Mouse (Mus musculus) heart, embryonic 11.5 days (tissue): Measurements from ENCODE around the gene Pgpep1. TPM values are rescaled to one million over a fixed set of nuclear protein-coding genes. Genes with fewer than 3 reads are reported as not detected.

Experiments
- ATAC-seq: fragments of 200-750 bp; cut with Nextera tagmentation; replicated peaks from 2 replicates; pipeline ENCODE4 v1.8.0; 2017; ENCODE audit warnings: moderate library complexity; ENCODE audit not compliant: insufficient number of reproducible peaks, low FRiP score, low TSS enrichment
- H3K27ac ChIP-seq: fragments of 300-500 bp; sonication (generic); 2 replicates; pipeline ENCODE4 v1.5.1; 2014; ENCODE audit warnings: mild to moderate bottlenecking, low read depth, low read length
- H3K27me3 ChIP-seq: fragments of 300-500 bp; sonication (generic); 2 replicates; pipeline ENCODE4 v1.6.1; 2014; ENCODE audit warnings: mild to moderate bottlenecking, low read length, mixed read lengths; ENCODE audit not compliant: control insufficient read depth, insufficient read depth
- H3K36me3 ChIP-seq: fragments of 300-500 bp; sonication (generic); 2 replicates; pipeline ENCODE4 v1.6.1; 2014; ENCODE audit warnings: mild to moderate bottlenecking, low read length, moderate library complexity, mixed read lengths; ENCODE audit not compliant: control insufficient read depth, insufficient read depth
- H3K4me1 ChIP-seq: fragments of 300-500 bp; sonication (generic); 2 replicates; pipeline ENCODE4 v1.6.1; 2014; ENCODE audit warnings: low read length; ENCODE audit not compliant: control insufficient read depth, insufficient read depth
- H3K4me2 ChIP-seq: fragments of 300-500 bp; sonication (generic); 2 replicates; pipeline ENCODE4 v1.6.1; 2014; ENCODE audit warnings: mild to moderate bottlenecking, moderate library complexity
- H3K4me3 ChIP-seq: fragments of 300-500 bp; sonication (generic); 2 replicates; pipeline ENCODE4 v1.5.1; 2014; ENCODE audit warnings: low read depth, low read length
- H3K9ac ChIP-seq: fragments of 300-500 bp; sonication (generic); 2 replicates; pipeline ENCODE4 v1.6.1; 2014; ENCODE audit warnings: mild to moderate bottlenecking, low read depth, low read length, moderate library complexity
- H3K9me3 ChIP-seq: fragments of 300-500 bp; sonication (generic); replicated peaks from 2 replicates; pipeline ENCODE4 v1.6.1; 2016; ENCODE audit warnings: low read length; ENCODE audit not compliant: control insufficient read depth
- WGBS: fragments of 180-500 bp; shearing (Covaris S2); extraction: QIAGEN DNeasy Blood & Tissue Kit; methylation state at CpG from one replicate; pipeline ENCODE4 v1.1.7; 2014; ENCODE audit not compliant: insufficient replicate concordance; 5-methylcytosine and 5-hydroxymethylcytosine counted together
- polyA plus RNA-seq: library from polyadenylated mRNA; unstranded; fragments of >200 nt; fragmentation: Nextera tagmentation; extraction: Ambion mirVana; gene quantifications from 2 replicates; pipeline ENCODE4 v1.2.1, GENCODE M21; 2014

Gene Pgpep1
- polyA plus RNA-seq, 1 experiment from 2014 or later, result 41.6 TPM

- no peak overlapping the region for H3K9ac ChIP-seq
- H3K4me2 ChIP-seq, result no peak overlapping the region
- peaks cover 31% of the 10 kb centered on the region for H3K4me1 ChIP-seq
- no peak overlapping the region for H3K27ac ChIP-seq
- H3K9me3 ChIP-seq, result no peaks in the 10 kb centered on the region
- no peak for ATAC-seq
- no peaks in the 10 kb centered on the region for H3K36me3 ChIP-seq
- H3K27me3 ChIP-seq, result no peaks in the 10 kb centered on the region
- WGBS, result 63% methylated on average over 3 of the region's 3 CpGs
- no peak overlapping the region for H3K4me3 ChIP-seq
These were observed 17.2 kb downstream of the Pgpep1 start for GRCm38 (mm10) chr8:70643019-70643418.

GRCm38 (mm10) chr8:70638752-70639151 is 21.4 kb downstream of the Pgpep1 start:
- Histone ChIP-seq H3K9me3 (no peaks in the 10 kb centered on the region), H3K4me3 (no peak overlapping the region), H3K36me3 (no peaks in the 10 kb centered on the region), H3K27me3 (no peaks in the 10 kb centered on the region), H3K4me2 (no peak overlapping the region), H3K9ac (no peak overlapping the region), H3K27ac (no peak overlapping the region), H3K4me1 (peaks cover 15% of the 10 kb centered on the region)
- 59% methylated on average over 9 of the region's 9 CpGs for WGBS
- ATAC-seq, result no peak

- H3K27ac ChIP-seq, result no peak overlapping the region
- 59% methylated on average over 8 of the region's 8 CpGs for WGBS
- no peak for ATAC-seq
These were observed 23.4 kb downstream of the Pgpep1 start for GRCm38 (mm10) chr8:70636838-70637237.

GRCm38 (mm10) chr8:70635527-70635926 is 24.7 kb downstream of the Pgpep1 start:
- Histone ChIP-seq H3K4me2 (no peak overlapping the region), H3K9me3 (no peaks in the 10 kb centered on the region), H3K27me3 (peaks cover 13% of the 10 kb centered on the region), H3K27ac (0 out of 2 replicates have a peak overlapping the region, but pooled peaks have one; percentile 15), H3K4me3 (no peak overlapping the region), H3K4me1 (peaks cover 33% of the 10 kb centered on the region), H3K9ac (peak overlapping the region; percentile 46; the same call in 1 of the 2 replicates), H3K36me3 (no peaks in the 10 kb centered on the region)
- ATAC-seq, result no peak
- 69% methylated on average over 6 of the region's 6 CpGs for WGBS

More at GRCm38 (mm10) chr8:70636838-70637237, 23.4 kb downstream of the Pgpep1 start:
- H3K4me2 ChIP-seq, result no peak overlapping the region
- H3K9ac ChIP-seq, result no peak overlapping the region
- no peak overlapping the region for H3K4me3 ChIP-seq
- H3K27me3 ChIP-seq, result peaks cover 5% of the 10 kb centered on the region; the same call in 1 of the 2 replicates
- H3K4me1 ChIP-seq, result peaks cover 20% of the 10 kb centered on the region
- H3K36me3 ChIP-seq, result no peaks in the 10 kb centered on the region
- no peaks in the 10 kb centered on the region for H3K9me3 ChIP-seq

GRCm38 (mm10) chr8:70634066-70634465 is 26.1 kb downstream of the Pgpep1 start:
- H3K9me3 ChIP-seq, result no peaks in the 10 kb centered on the region
- H3K27me3 ChIP-seq, result peaks cover 13% of the 10 kb centered on the region
- no peak for ATAC-seq
- H3K9ac ChIP-seq, result peak overlapping the region; percentile 16; the same call in 1 of the 2 replicates
- H3K4me2 ChIP-seq, result no peak overlapping the region
- peaks cover 40% of the 10 kb centered on the region for H3K4me1 ChIP-seq
- no peak overlapping the region; the same call in 1 of the 2 replicates for H3K27ac ChIP-seq
- 44% methylated on average over 6 of the region's 6 CpGs for WGBS
- no peaks in the 10 kb centered on the region for H3K36me3 ChIP-seq
- H3K4me3 ChIP-seq, result no peak overlapping the region

GRCm38 (mm10) chr8:70632346-70632892 is 27.8 kb downstream of the Pgpep1 start, which contains the start of gene Gdf15:
Gene Gdf15, minus strand, starts transcription at chr8:70632456.
- peak within 1 kb of the TSS; percentile 31 for H3K4me2 ChIP-seq
- H3K4me3 ChIP-seq, result 0 out of 2 replicates have a peak within 1 kb of the TSS, but pooled peaks have one; percentile 5
- H3K27ac ChIP-seq, result no peak within 1 kb of the TSS
- H3K9ac ChIP-seq, result 0 out of 2 replicates have a peak within 1 kb of the TSS, but pooled peaks have one; percentile 34
- ATAC-seq, result no peak
- no peaks in the 10 kb centered on the region for H3K9me3 ChIP-seq
- H3K36me3 ChIP-seq, result no peaks in the 10 kb centered on the region
- WGBS, result 73% methylated on average over 6 of the region's 6 CpGs
- H3K4me1 ChIP-seq, result peaks cover 34% of the 10 kb centered on the region
- peaks cover 13% of the 10 kb centered on the region for H3K27me3 ChIP-seq

- Histone ChIP-seq H3K9me3 (no peaks in the 10 kb centered on the region), H3K4me1 (peaks cover 32% of the 10 kb centered on the region), H3K27ac (no peak overlapping the region), H3K4me2 (peak overlapping the region; percentile 31), H3K36me3 (no peaks in the 10 kb centered on the region), H3K9ac (0 out of 2 replicates have a peak overlapping the region, but pooled peaks have one; percentile 34), H3K27me3 (peaks cover 13% of the 10 kb centered on the region), H3K4me3 (0 out of 2 replicates have a peak overlapping the region, but pooled peaks have one; percentile 5)
- WGBS, result 14% methylated on average over 24 of the region's 24 CpGs
- no peak for ATAC-seq
These were observed 28.8 kb downstream of the Pgpep1 start for GRCm38 (mm10) chr8:70631436-70631835.

- Histone ChIP-seq H3K4me2 (peak overlapping the region; percentile 71), H3K27ac (peak overlapping the region; percentile 22; the same call in 1 of the 2 replicates), H3K36me3 (no peaks in the 10 kb centered on the region), H3K27me3 (peaks cover 13% of the 10 kb centered on the region), H3K9ac (peak overlapping the region; percentile 52; the same call in 1 of the 2 replicates), H3K4me1 (peaks cover 32% of the 10 kb centered on the region), H3K4me3 (no peak overlapping the region; the same call in 1 of the 2 replicates), H3K9me3 (no peaks in the 10 kb centered on the region)
- 11% methylated on average over 22 of the region's 22 CpGs for WGBS
- 0 out of 2 replicates have a peak, but pooled peaks have one; percentile 35 for ATAC-seq
These were observed 29.4 kb downstream of the Pgpep1 start for GRCm38 (mm10) chr8:70630532-70631381.
